Mouse (Mus musculus) Patski (cell line): ENCODE measurements around the gene Zfp609. TPM values are rescaled to one million over a fixed set of nuclear protein-coding genes. Genes with fewer than 3 reads are reported as not detected.
"Not testable (repeated sequence)": the region's sequence is repeated elsewhere in the genome, so short reads cannot be mapped to it uniquely, and the experiment has no call there.

Experiments
- ATAC-seq: fragments of 100-300 bp; one replicate; pipeline ENCODE4 v1.8.0; 2021
- CTCF ChIA-PET: fragments of 350-600 bp; sonication (Branson Sonifier 250); formaldehyde crosslinking; loops from one replicate; lab custom pipeline; 2022; ENCODE audit warnings: inconsistent platforms; lab: Charles Lee
- POLR2A ChIA-PET: fragments of 350-600 bp; sonication (Branson Sonifier 250); formaldehyde crosslinking; loops from one replicate; lab custom pipeline; 2022; ENCODE audit warnings: antibody characterized with exemption, inconsistent platforms; lab: Charles Lee
- DNase-seq: peaks from one replicate; pipeline ENCODE4 v3.0.0-alpha.2; 2011; ENCODE audit warnings: low read depth, low spot score
- H3K27me3 ChIP-seq: fragments of 371-371 bp; one replicate; pipeline ENCODE4 v1.5.1; 2021
- CTCF ChIP-seq: fragments of 100-300 bp; IDR thresholded peaks from one replicate; pipeline ENCODE4 v1.5.1; 2021
- in situ Hi-C: fragments of 300-500 bp; cut with MboI; formaldehyde crosslinking; loops from 3 replicates; pipeline ENCODE4 v1.11.1; 2018; ENCODE audit warnings: low pct_unique_long_range_greater_than_20kb, mixed read lengths
- polyA plus RNA-seq: library from polyadenylated mRNA; unstranded; gene quantifications from one replicate; pipeline ENCODE4 v1.2.3, GENCODE M21; 2021

The Zfp609 gene
- polyA plus RNA-seq, 1 experiment from 2014 or later = 25.7 TPM

DNA sequence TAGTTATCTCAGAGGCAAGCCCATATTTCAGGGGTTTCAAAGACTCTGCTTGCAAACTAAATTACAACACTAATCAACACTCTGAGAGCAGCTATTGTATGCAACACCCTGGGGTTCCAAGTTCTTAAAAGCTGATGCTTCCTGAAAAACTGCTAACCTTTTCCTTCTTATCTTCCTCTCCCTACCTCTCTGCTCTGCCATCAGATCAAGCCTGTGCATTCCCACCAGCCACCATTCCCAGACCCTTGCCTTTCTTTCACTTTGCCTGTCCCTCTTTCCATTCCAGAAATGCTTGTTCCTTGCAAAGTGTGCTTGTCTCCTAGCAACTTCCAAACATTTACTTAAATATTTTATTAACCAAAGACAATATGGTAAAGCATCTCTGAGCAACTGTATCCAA lies 35.5 kb downstream of the Zfp609 start:
- ChIA-PET CTCF (interaction anchor here (1.2 to 1.3 kb wide), 2 partner anchors 11 to 112 kb away, joined by 3 read pairs; no protein-coding TSS in a partner anchor), POLR2A (no interaction called here)
- TF ChIP-seq CTCF = no peak
- DNase-seq (no peak), ATAC-seq (no peak)
- H3K27me3 ChIP-seq = no peaks in the 10 kb centered on the region
- in situ Hi-C loops = no loop called here

DNA sequence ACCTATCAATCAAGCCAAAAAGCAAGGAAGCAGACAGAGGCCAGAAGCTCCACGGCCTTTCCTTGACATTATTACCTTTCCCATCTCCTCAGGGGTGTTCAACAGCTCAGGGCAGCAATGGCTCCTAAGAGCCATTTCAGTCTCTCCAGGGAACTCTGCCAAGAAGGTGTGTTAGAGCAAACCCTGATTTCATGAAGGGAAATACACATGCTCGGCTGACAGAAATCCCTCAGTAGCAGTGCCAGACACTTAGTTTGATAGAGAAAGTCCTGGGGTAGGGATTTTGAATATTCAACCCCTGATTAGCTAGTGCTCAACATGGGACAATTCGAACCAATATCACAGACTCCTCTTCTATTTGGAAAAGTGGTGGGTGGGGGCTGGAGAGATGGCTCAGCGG lies 36.3 kb downstream of the Zfp609 start:
- in situ Hi-C loops = no loop called here
- ATAC-seq = no peak

DNA sequence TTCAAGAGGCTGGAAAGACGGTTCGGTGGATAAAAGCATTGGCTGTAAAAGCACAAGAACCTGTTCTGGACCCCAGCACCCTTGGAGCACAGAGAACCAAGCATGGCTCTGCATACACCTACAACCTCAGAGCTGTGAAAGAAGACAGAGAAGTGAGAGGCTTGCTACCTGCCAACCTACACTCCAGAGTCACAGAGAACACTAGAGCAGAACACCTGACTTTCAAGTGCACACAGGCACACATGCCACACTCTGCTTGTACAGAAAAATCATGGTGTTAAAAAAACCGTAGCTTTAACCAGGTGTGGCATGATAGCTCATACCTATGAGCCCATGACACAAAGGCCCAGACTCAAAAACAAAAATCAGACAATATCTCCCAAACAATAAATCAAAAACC lies 37.6 kb downstream of the Zfp609 start:
- POLR2A ChIA-PET = no interaction called here
- CTCF ChIA-PET = interaction anchor here (0.9 to 1.1 kb wide), 2 partner anchors 15 to 26 kb away, joined by 4 read pairs; no protein-coding TSS in a partner anchor
- DNase-seq = no peak
- in situ Hi-C loops = no loop called here
- no peak for ATAC-seq
- no peak for TF ChIP-seq CTCF
- no peaks in the 10 kb centered on the region for H3K27me3 ChIP-seq

More for the DNA sequence above, 36.3 kb downstream of the Zfp609 start:
- ChIA-PET CTCF (interaction anchor here (1.2 to 1.3 kb wide), 2 partner anchors 11 to 111 kb away, joined by 3 read pairs; no protein-coding TSS in a partner anchor), POLR2A (no interaction called here)
- DNase-seq = no peak
- H3K27me3 ChIP-seq = no peaks in the 10 kb centered on the region
- no peak for TF ChIP-seq CTCF

DNA sequence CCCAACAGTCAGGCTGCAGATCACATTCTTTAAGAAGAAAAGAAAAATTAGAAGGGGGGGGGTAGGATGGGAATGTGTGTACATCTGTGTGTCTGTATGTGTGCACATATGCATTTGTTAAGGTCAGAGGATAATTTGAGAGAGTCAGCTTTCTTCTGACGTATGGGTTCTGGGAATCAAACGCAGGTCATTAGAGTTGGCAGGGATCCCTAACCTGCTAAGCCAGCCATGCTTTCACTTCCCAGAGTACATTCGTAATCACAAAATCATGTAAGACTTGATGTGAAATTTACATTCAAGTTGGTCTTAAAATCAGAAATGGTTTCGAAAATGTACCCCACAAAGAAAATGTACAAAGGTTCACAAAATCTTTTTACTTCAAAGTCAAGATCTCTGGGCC lies 38.8 kb downstream of the Zfp609 start:
- no peak for TF ChIP-seq CTCF
- no peak for ATAC-seq
- in situ Hi-C loops = no loop called here
- CTCF ChIA-PET = interaction anchor here (1.6 kb wide), 1 partner anchor 10 kb away, joined by 7 read pairs; no protein-coding TSS in a partner anchor
- H3K27me3 ChIP-seq = no peaks in the 10 kb centered on the region
- DNase-seq = no peak
- POLR2A ChIA-PET = interaction anchor here (0.6 kb wide), 1 partner anchor 27 kb away, joined by 3 read pairs; no protein-coding TSS in a partner anchor

DNA sequence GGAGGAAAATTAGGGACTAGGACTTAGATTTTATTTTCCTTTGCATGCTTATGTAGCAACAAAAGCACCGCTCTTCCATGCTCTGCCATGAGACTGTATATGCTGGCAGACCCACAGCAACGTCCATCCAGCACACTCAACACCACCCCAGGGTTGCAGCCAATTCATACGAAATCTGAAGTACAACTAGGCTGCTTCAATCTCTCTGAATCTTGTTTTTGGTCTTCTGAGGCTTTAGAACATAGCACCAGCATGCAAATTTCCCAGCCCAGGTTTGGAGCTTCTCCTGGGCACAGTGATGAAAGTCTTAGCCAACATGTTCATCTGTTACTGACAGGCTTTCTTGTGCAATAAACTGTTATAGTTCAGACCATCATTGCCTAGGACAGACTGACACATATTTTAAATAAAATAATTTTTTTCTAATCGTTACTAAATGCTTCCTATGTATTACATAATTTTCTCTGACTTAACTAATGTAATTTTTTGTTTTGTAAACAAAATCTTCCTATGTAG lies 39.5 kb downstream of the Zfp609 start:
- CTCF ChIA-PET = interaction anchor here (1.6 kb wide), 1 partner anchor 11 kb away, joined by 7 read pairs; no protein-coding TSS in a partner anchor

DNA sequence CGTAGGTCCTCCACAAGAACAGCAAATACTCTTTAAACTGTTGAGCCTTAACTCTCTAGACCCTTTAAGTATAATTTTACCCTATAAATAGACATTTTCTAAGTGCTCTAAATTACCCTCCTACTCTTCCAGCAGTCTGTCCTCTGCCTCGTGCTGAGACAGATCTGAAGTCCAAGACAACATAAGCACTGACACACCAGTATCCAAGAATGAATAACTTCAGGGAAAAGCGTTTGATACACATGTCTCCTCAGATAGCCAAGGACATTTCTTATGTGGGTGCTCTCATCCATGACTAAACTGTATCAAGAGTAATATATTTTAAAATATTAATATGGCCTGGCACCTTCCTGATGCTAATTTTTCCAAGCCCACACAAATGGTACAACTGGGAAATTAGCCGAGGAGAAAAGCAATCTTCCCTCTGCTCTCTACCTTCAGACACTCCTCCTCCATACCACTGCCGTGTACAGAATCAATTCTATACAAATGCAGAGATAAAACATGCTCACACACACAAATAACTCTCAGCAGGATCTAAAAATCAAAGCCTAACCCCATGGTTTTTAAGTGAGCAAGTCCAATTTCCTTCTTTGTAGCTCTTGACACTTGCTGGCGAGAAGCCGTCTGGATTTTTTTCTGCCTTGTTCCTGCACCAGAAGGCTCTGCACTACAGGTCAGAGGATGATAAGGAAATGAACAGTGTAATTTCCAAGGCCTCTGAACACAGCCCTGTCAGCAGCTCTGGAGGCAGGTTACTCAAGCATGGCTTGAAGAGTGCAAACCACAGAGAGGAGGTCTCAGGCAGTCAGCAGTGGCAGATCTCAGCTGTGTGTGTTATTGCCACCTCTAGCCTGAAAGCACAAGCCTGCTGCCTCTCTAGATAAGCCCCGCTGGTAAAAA lies 40.2 kb downstream of the Zfp609 start:
- DNase-seq (peak; percentile 34), ATAC-seq (peak; percentile 54)
- ChIA-PET POLR2A (no interaction called here), CTCF (interaction anchor here (1.6 kb wide), 2 partner anchors 10 to 11 kb away, joined by 5 to 7 read pairs; no protein-coding TSS in a partner anchor)
- TF ChIP-seq CTCF = no peak
- in situ Hi-C loops = no loop called here
- no peaks in the 10 kb centered on the region for H3K27me3 ChIP-seq

More for the DNA sequence above, 39.5 kb downstream of the Zfp609 start:
- POLR2A ChIA-PET = interaction anchor here (0.6 kb wide), 1 partner anchor 27 kb away, joined by 3 read pairs; no protein-coding TSS in a partner anchor
- DNase-seq = no peak
- ATAC-seq = no peak
- no peak for TF ChIP-seq CTCF
- H3K27me3 ChIP-seq = no peaks in the 10 kb centered on the region
- in situ Hi-C loops = no loop called here

DNA sequence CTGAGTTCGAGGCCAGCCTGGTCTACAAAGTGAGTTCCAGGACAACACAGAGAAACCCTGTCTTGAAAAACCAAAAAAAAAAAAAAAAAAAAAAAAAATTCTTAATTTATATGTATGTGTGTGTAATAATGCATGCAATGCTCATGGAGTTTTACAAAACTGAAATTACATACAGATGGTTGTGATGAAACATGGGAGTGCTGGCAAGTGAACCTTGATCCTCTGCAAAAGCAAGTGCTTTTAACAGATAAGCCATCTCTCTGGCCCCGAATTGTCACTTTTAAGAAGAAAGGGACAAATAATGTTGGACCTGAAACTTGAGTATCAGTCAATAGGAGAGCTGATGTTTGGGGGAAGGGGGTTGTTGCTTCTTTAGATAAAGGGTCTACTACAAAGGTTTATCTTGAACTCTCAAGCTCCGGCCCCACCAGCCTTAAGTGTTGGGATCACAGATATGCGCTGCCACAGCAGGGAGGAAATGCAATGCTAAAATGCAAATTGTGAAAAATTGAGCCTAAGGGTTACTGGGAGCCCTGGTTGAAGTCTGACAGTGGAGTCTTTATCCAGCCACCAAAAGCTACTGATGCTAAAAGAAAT lies 41.5 kb downstream of the Zfp609 start:
- ChIA-PET CTCF (interaction anchor here (1.6 kb wide), 1 partner anchor 9 kb away, joined by 5 read pairs; no protein-coding TSS in a partner anchor), POLR2A (no interaction called here)
- no peak for DNase-seq
- H3K27me3 ChIP-seq = no peaks in the 10 kb centered on the region
- TF ChIP-seq CTCF = no peak
- no peak for ATAC-seq
- in situ Hi-C loops = no loop called here

DNA sequence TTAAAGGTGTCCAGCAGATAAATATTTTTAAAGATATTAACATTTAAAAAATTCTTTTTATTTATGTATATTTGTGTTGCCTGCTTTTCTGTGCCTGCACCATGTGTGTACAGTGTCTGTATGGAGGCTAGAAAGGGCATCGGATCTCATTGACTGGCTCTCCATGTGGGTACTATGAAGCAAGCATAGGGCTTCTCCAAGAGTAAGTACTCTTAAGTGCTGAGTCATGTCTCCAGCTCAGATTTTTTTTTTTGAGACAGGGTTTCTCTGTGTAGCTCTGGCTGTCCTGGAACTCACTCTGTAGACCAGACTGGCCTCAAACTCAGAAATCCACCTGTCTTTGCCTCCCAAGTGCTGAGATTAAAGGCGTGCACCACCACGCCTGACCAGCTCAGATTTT lies 47.7 kb downstream of the Zfp609 start:
- CTCF ChIA-PET = interaction anchor here (1.2 to 1.5 kb wide), 2 partner anchors 11 to 32 kb away, joined by 3 read pairs; no protein-coding TSS in a partner anchor
- in situ Hi-C loops, H3K27me3 ChIP-seq, DNase-seq, POLR2A ChIA-PET, ATAC-seq: not testable (repeated sequence)

DNA sequence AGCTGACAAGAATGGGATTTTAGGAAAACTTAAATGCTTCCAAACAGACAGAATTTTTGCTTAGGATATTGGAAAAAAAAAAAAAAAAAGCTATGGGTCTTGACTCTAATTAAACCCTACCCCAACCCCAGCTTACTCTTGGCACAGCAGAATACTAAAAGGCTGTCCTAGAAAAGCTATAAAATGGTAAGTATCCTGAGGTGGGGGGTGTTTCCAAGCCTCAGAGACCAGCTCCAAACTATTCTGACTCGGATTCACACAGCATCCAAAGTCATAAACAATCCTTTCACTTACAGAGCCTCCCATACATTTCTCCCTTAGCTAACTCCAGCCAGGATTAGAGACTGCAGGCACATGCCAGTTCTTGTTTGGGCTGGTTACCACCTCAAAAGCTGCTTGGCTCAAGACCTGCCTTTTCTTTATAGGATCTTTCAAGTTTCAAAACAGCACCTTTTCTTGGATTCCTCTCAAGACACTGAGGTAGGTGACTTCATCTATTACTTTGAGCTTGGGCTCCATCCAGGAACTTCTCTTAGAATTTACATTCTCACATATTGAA lies 50.4 kb downstream of the Zfp609 start:
- POLR2A ChIA-PET = interaction anchor here (0.6 kb wide), 1 partner anchor 45 kb away, joined by 3 read pairs; no protein-coding TSS in a partner anchor

More for the DNA sequence above, 50.4 kb downstream of the Zfp609 start:
- CTCF ChIA-PET = interaction anchor here (1.5 to 2.1 kb wide), 2 partner anchors 10 to 11 kb away, joined by 5 to 7 read pairs; no protein-coding TSS in a partner anchor
- in situ Hi-C loops = no loop called here
- no peak for DNase-seq
- no peak for ATAC-seq
- TF ChIP-seq CTCF = no peak
- no peaks in the 10 kb centered on the region for H3K27me3 ChIP-seq
